Mouse (Mus musculus) right cerebral cortex, adult 18-20 months (tissue): ENCODE measurements around the gene Tax1bp3.

Experiments used
- DNase-seq: peaks from one replicate; pipeline ENCODE4 v3.0.0; 2022; ENCODE audit warnings: mixed read lengths

Tax1bp3 gene

GRCm38 (mm10) chr11:73176608-73177508, at the start of gene Tax1bp3, which contains the start of gene Emc6:
Tax1bp3 (plus strand) TSS chr11:73177083.
Emc6 (minus strand) TSS chr11:73177037.
- DNase-seq: peak; percentile 96

DNA sequence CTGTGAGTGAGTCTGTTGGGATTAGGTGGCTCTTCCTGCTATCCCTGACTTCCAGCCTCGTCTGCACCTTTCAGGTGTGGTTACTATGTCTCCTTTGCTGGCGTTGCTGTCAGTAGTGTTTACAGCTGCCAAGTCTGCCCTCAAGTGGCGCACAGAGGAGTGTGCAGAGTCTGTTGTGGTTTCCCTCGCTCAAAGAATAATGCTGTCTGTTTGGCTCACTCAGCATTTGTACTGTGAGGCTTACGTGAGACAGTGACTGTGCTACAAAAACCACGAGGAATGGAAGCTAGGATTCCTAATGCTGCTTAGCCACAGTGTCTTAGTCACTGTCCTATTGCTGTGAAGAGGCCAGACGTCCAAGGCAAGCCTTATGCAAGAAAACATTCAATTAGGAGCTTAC, 45.9 kb upstream of the Tax1bp3 start:
- DNase-seq: peak; percentile 15

DNA sequence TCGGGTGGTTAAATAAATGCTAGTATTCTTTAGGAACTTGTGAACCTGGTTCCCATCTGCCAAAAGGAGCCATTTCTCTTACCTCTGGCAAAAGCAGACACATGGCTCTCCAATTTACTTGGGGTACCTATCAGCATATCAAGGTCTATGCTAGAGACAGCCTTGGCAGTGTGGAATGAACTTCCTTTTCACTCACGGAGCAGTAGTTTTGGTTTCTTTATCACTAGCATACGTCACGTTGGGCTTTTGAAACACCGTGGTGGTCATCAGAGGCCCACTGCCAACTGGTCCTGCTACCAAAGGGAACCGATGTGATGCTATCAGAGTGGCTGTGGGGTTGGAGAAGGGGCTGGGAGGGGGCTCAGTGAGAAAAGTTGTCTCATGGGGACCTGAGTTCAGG, 43.9 kb upstream of the Tax1bp3 start:
- no peak for DNase-seq

DNA sequence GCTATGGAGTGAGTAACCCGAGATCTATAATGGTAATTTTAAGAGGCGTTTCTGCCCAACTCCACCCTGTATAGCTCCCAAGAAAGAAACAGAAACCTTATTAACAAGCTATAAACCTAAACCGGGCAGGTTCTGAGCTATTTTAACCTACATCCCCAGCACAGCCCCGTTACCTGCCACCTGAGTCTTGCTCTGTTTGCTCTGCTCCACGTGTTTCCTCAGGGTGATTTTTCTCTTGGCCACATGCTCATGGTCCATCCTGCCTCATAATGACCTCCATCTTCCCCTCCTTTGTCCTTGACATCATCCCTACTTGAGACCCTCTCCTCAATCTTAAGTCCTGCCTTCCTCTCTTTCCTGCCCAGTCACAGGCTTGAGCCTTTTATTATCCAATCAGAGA, 42.7 kb upstream of the Tax1bp3 start:
- no peak for DNase-seq

DNA sequence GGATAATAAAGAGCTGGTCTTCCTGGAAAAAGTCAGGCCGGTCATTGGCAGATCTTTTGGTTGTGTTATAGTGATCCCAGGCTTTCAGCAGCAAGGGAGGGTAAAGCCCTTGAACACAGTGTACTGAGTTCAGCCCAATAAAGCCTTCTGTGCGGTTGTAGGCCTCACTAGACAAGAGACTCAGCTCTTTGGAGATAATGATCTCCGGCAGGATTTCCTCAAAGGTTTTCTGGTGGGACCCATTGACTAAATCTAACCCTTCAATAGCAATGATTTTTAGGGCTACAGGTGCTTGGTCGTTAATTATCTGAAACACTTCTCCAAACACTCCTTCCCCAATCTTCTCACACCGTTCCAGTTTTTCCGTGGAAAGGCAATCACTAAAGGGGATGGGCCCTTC, 40.3 kb upstream of the Tax1bp3 start:
- DNase-seq: no peak

- no peak for DNase-seq
Measured at GRCm38 (mm10) chr11:73137116-73137515, 39.8 kb upstream of the Tax1bp3 start.

- DNase-seq: peak; percentile 89
Measured at GRCm38 (mm10) chr11:73137591-73138501, 39.0 kb upstream of the Tax1bp3 start, which contains the start of gene Haspin. Haspin (minus strand) TSS chr11:73138294.

DNA sequence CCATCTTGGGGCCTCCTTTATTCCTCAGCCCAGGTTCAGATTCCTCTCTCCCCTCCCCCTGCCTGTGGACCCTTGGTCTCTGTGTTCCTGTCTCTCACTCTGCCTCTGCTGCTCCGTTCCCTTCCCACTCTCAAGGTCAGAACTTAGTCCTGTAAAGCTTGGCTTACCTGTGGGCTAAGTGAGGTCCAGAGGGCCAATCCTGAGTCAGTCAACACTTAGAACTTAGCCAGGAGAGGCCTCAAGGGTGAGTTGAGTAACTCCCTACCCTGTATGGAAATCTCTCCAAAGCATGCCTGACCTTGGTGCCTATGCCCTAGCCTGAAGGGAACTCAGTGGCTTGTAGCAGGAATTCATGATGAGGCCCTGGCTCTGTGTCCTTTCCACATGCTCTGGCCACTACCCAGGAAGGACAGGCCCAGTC, 32.6 kb upstream of the Tax1bp3 start:
- DNase-seq: no peak

- no peak for DNase-seq
Measured at GRCm38 (mm10) chr11:73146026-73146974, 30.6 kb upstream of the Tax1bp3 start.

DNA sequence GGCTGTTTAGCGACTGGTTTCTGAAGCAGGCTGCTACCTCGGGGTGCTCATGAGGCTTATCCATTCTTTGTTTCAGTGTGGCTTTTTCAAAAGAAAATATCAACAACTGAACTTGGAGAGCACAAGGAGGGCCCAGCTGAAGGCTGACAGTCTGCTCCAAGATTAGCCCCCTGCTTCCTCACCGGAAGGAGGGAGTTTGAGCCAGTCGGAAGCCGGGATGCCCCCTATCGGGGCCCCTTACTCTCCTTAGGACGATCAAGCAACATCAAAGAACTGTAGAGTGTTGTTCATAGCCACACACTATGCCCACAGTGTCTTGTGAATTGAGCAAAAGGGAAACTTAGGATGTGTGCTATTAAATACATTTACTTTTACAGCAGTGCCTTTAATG, 29.9 kb upstream of the Tax1bp3 start:
- no peak for DNase-seq

- DNase-seq: no peak
Measured at GRCm38 (mm10) chr11:73148209-73148608, 28.7 kb upstream of the Tax1bp3 start.

DNA sequence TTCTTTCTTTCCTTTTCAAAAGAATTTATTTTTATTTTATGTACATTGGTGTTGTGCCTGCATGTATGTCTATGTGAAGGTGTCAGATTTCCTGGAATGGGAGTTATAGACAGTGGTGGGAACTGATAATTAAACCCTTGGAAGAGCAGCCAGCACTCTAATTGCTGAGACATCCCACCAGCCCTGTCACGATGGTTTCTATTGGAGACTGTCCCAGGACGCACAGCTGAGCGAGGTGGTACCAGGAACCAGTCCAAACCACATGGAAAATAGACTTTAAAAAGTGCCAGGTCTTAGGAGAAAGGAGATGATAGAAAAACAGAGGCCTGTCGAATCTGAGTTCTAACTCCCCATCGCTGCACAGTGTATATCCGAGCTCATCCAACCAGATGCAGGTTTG, 21.8 kb upstream of the Tax1bp3 start:
- DNase-seq: no peak

DNA sequence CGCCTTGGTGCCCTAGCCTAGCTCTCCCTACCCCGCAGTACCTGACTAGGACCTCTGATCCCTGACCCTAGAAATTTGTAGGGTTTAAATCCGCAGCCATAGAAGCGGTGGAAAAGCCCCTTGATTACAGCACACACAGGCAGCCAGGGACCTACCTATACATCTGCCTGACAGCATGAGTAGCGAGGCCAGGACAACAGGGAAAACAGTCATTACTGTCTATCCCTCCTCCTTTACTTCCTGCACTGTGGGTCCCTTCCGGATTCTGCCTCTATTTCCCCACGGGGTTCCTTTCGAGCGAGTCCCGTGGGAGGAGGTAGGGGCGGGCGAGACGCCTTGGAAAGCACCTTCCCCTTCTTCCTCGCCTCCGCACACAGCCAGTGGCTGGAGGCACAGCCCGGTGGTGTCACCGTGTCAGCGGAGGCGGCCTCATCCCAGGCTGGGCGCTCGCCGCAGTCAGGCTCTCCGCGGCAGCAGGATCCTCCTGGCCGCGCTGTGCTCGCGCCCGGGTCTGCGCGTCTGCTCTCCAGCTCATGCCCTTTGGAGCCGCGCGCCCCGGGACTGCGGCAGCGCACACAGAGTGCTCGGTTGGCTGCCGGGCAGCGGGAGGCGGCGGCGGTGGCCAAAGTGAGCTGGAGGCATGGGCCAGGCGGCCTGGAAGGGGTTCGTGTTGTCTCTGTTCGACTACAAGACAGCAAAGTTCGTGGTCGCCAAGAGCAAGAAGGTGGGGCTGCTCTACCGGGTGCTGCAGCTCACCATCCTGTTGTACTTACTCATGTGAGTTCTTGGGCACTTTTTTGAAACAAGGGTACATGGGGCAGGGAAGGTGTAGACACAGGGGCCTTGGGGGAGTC, 16.7 kb upstream of the Tax1bp3 start, which contains the start of gene P2rx5:
Gene P2rx5 (plus strand): TSS at position 465 of the 854 bp plus-strand sequence.
- peak; percentile 9 for DNase-seq

DNA sequence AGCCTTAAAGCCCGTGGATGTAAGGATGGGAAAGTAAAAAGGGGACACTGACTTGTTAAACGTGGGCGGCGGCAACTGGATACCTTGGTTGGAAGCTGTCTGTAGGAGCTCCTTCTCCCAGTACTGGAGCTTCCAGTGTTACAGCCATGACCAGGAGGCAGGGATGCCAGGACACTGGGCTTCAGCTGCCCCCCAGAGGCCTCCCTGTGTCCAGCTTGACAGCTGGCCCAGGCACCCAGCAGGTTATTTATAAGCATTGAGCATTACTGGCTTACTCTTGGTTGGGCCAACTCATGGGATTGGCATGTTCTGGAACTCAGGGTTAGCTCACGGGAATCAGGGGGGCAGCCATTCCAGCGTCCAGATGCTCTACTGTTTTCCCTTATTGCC, 16.1 kb upstream of the Tax1bp3 start:
- no peak for DNase-seq

- no peak for DNase-seq
Measured at GRCm38 (mm10) chr11:73161616-73162015, 15.3 kb upstream of the Tax1bp3 start.

DNA sequence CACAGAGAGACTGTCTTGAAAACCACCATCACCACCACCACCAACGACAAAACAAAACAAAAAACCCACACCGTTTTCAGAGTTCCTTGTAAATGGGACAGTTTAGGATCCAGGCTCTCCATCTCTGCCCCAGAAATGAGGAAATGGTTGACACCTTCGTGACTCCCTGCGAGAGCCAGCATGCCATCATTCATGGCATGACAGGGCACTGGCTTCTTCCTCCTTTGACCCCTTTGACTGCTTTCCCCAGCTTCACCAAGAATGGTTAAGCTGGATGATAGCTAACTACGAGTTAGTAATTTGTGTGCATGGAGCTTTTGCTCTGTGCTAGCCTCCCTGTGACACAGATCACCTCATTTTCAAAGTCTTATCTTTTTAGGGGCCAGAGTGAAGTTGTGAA, 14.6 kb upstream of the Tax1bp3 start:
- no peak for DNase-seq

GRCm38 (mm10) chr11:73168071-73168470, 8.8 kb upstream of the Tax1bp3 start:
- DNase-seq: no peak

DNA sequence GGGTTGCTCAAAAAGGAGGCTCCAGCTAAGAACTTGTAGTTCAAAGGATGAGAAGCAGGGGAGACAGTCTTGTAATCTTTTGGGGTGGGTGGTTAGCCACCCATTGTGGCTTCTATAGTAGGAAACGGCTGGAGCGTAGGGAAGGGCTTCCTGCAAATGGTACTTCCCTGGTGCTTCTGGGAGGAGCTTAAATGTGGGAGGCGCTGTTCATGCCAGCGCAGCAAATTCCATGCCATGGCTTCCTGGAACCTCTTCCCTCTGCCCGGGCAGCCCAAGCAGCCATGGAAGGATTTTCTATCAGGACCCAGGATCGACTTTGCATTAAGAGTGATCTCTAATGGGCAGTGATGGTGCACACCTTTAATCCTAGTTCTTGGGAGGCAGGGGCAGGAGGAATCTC, 8.3 kb upstream of the Tax1bp3 start:
- no peak for DNase-seq

GRCm38 (mm10) chr11:73169231-73169630, 7.7 kb upstream of the Tax1bp3 start:
- DNase-seq: peak; percentile 42

GRCm38 (mm10) chr11:73172186-73172585, 4.7 kb upstream of the Tax1bp3 start:
- no peak for DNase-seq

GRCm38 (mm10) chr11:73175612-73176011, 1.3 kb upstream of the Tax1bp3 start:
- DNase-seq: no peak
